ENCODE assay signal across 1 mouse cellular context in the genomic region with DNA sequence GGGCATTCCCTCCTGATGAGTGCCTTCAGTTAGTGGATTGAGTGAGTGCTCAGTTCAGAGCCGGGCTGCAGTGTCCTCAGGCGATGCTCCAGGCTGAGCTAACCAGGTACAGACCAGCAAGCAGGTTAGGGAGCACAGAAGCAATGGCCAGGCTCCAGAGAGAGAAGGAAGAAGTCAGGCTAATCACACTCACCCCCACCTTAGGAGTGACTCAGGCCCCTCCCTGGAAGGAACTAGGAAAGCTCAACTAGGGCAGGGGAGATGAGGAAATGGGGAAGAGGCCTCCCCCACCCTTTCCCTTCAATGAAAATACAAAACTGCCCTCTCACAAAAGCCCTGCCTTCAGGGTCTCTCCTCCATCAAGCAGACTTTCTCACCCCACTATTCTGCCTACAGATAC.
TF ChIP-seq lines count a peak whose summit lies in the region.

No protein-coding gene starts in this region.

TF ChIP-seq in CH12.LX, 34 proteins besides CTCF, POLR2A, EP300 and RAD21:
- TF ChIP-seq USF2 (conservative IDR thresholded peaks at IDR 0.05; ENCODE audit: low read depth, low read length) = no peak
- TF ChIP-seq HCFC1 (IDR thresholded peaks at IDR 0.05; ENCODE audit: low read depth, low read length) = no peak
- TF ChIP-seq SIN3A (IDR thresholded peaks at IDR 0.05; ENCODE audit: low read length) = no peak
- TF ChIP-seq GABPA (IDR thresholded peaks at IDR 0.05; ENCODE audit: insufficient replicate concordance, low read depth, low read length) = no peak
- no peak for TF ChIP-seq UBTF (IDR thresholded peaks at IDR 0.05; ENCODE audit: low read depth, low read length)
- no peak for TF ChIP-seq ZKSCAN1 (IDR thresholded peaks at IDR 0.05; ENCODE audit: borderline replicate concordance, low read depth, low read length)
- no peak for TF ChIP-seq ETS1 (conservative IDR thresholded peaks at IDR 0.05; ENCODE audit: low read depth, low read length)
- no peak for TF ChIP-seq ZMIZ1 (IDR thresholded peaks at IDR 0.05; ENCODE audit: low read depth, low read length)
- TF ChIP-seq ZC3H11A (IDR thresholded peaks at IDR 0.05; ENCODE audit: low read depth, low read length) = no peak
- no peak for TF ChIP-seq JUN (IDR thresholded peaks at IDR 0.05; ENCODE audit: insufficient read depth, low read depth, low read length)
- no peak for TF ChIP-seq POLR2AphosphoS2 (IDR thresholded peaks at IDR 0.05; ENCODE audit: low read depth, low read length)
- TF ChIP-seq E2F4 (IDR thresholded peaks at IDR 0.05; ENCODE audit: insufficient replicate concordance, low read depth, low read length) = no peak
- TF ChIP-seq ZNF384 (IDR thresholded peaks at IDR 0.05; ENCODE audit: low read depth, low read length) = no peak
- no peak for TF ChIP-seq PAX5 (IDR thresholded peaks at IDR 0.05; ENCODE audit: low read length)
- TF ChIP-seq MXI1 (IDR thresholded peaks at IDR 0.05; ENCODE audit: low read depth, low read length) = no peak
- no peak for TF ChIP-seq CHD2 (IDR thresholded peaks at IDR 0.05; ENCODE audit: low read length)
- TF ChIP-seq JUND (conservative IDR thresholded peaks at IDR 0.05; ENCODE audit: low read depth, low read length) = no peak
